Mouse (Mus musculus) intestine, postnatal 0 days (tissue): Measurements from ENCODE around the gene Vmn1r25. TPM values are rescaled to one million over a fixed set of nuclear protein-coding genes. Genes with fewer than 3 reads are reported as not detected.
"Not testable (repeated sequence)": the region's sequence is repeated elsewhere in the genome, so short reads cannot be mapped to it uniquely, and the experiment has no call there.

ENCODE experiments used
- ATAC-seq: fragments of 200-750 bp; cut with Nextera tagmentation; 2 replicates; pipeline ENCODE4 v1.8.0; 2017; ENCODE audit warnings: mild to moderate bottlenecking, moderate TSS enrichment, moderate library complexity
- H3K27ac ChIP-seq: fragments of 300-500 bp; sonication (generic); 2 replicates; pipeline ENCODE4 v1.5.1; 2014; ENCODE audit warnings: mild to moderate bottlenecking, low read depth, low read length, moderate library complexity
- H3K27me3 ChIP-seq: fragments of 300-500 bp; sonication (generic); replicated peaks from 2 replicates; pipeline ENCODE4 v1.6.1; 2014; ENCODE audit warnings: low read length, mixed read lengths; ENCODE audit not compliant: control insufficient read depth, insufficient read depth
- H3K36me3 ChIP-seq: fragments of 300-500 bp; sonication (generic); 2 replicates; pipeline ENCODE4 v1.6.1; 2014; ENCODE audit warnings: mild to moderate bottlenecking, moderate library complexity; ENCODE audit not compliant: control insufficient read depth, insufficient read depth
- H3K4me1 ChIP-seq: fragments of 300-500 bp; sonication (generic); replicated peaks from 2 replicates; pipeline ENCODE4 v1.6.1; 2014; ENCODE audit warnings: antibody characterized with exemption, low read length, mixed read lengths; ENCODE audit not compliant: control insufficient read depth, insufficient read depth
- H3K4me2 ChIP-seq: fragments of 300-500 bp; sonication (generic); replicated peaks from 2 replicates; pipeline ENCODE4 v1.6.1; 2014; ENCODE audit warnings: low read depth, mild to moderate bottlenecking, moderate library complexity
- H3K4me3 ChIP-seq: fragments of 300-500 bp; sonication (generic); 2 replicates; pipeline ENCODE4 v1.5.1; 2014; ENCODE audit warnings: low read depth, low read length
- H3K9ac ChIP-seq: fragments of 300-500 bp; sonication (generic); 2 replicates; pipeline ENCODE4 v1.6.1; 2014; ENCODE audit warnings: mild to moderate bottlenecking, low read depth, low read length
- H3K9me3 ChIP-seq: fragments of 300-500 bp; sonication (generic); 2 replicates; pipeline ENCODE4 v1.6.1; 2016; ENCODE audit warnings: mixed run types; ENCODE audit not compliant: control insufficient read depth
- CTCF ChIP-seq: sonication (generic); IDR thresholded peaks from 2 replicates; pipeline ENCODE4 v1.5.1; 2016; ENCODE audit warnings: low read depth, mild to moderate bottlenecking, control low read depth, antibody characterized with exemption, moderate library complexity
- whole genome bisulfite sequencing: fragments of 180-500 bp; shearing (Covaris S2); extraction: QIAGEN DNeasy Blood & Tissue Kit; methylation state at CpG from one replicate; pipeline ENCODE4 v1.1.7; 2014; 5-methylcytosine and 5-hydroxymethylcytosine counted together
- polyA plus RNA-seq: library from polyadenylated mRNA; unstranded; fragments of >200 nt; fragmentation: Nextera tagmentation; extraction: Ambion mirVana; gene quantifications from 2 replicates; pipeline ENCODE4 v1.2.1, GENCODE M21; 2015

The Vmn1r25 gene
- not detected in 2 replicates for polyA plus RNA-seq

- H3K4me1 ChIP-seq, result no peaks in the 10 kb centered on the region
- no peaks in the 10 kb centered on the region for H3K9me3 ChIP-seq
- H3K9ac ChIP-seq, result no peak within 1 kb of the TSS
- no peak within 1 kb of the TSS for H3K4me2 ChIP-seq
- 59% methylated on average over 3 of the region's 3 CpGs for WGBS
- H3K27ac ChIP-seq, result no peak within 1 kb of the TSS
- H3K27me3 ChIP-seq, result no peaks in the 10 kb centered on the region
- no peak for TF ChIP-seq CTCF
- H3K36me3 ChIP-seq, result no peaks in the 10 kb centered on the region
- ATAC-seq, result no peak
- H3K4me3 ChIP-seq, result no peak within 1 kb of the TSS
Observed at GRCm38 (mm10) chr6:57980710-57981109, at the start of gene Vmn1r25. TSS of gene Vmn1r25 (minus strand) at chr6:57980810.

GRCm38 (mm10) chr6:58017478-58017877 lies 36.9 kb upstream of the Vmn1r25 start:
- H3K4me3 ChIP-seq, H3K9me3 ChIP-seq, H3K27ac ChIP-seq, H3K36me3 ChIP-seq, ATAC-seq, H3K4me1 ChIP-seq, H3K9ac ChIP-seq, H3K4me2 ChIP-seq, H3K27me3 ChIP-seq: not testable (repeated sequence)
- WGBS, result 90% methylated on average over 21 of the region's 21 CpGs

- Histone ChIP-seq H3K4me3 (no peak within 1 kb of the TSS), H3K9ac (no peak within 1 kb of the TSS), H3K27ac (no peak within 1 kb of the TSS), H3K27me3 (no peaks in the 10 kb centered on the region), H3K9me3 (no peaks in the 10 kb centered on the region), H3K4me2 (no peak within 1 kb of the TSS), H3K4me1 (no peaks in the 10 kb centered on the region), H3K36me3 (no peaks in the 10 kb centered on the region)
- no peak for ATAC-seq
- no peak for TF ChIP-seq CTCF
- WGBS, result 87% methylated on average over 1 of the region's 1 CpGs
Observed at GRCm38 (mm10) chr6:58015059-58015458, 34.4 kb upstream of the Vmn1r25 start, which contains the start of gene Vmn1r26. TSS of gene Vmn1r26 (minus strand) at chr6:58015159.

- H3K27ac ChIP-seq, H3K9ac ChIP-seq, H3K9me3 ChIP-seq, H3K4me1 ChIP-seq, H3K4me2 ChIP-seq, ATAC-seq, H3K4me3 ChIP-seq, H3K27me3 ChIP-seq, H3K36me3 ChIP-seq: not testable (repeated sequence)
- WGBS, result 67% methylated on average over 1 of the region's 1 CpGs
Observed at GRCm38 (mm10) chr6:57961403-57961802, 19.2 kb downstream of the Vmn1r25 start, which contains the start of gene Vmn1r24. TSS of gene Vmn1r24 (minus strand) at chr6:57961503.

Other genes starting within 250 kb of the Vmn1r25 start
- gene Vopp1, start 155.7 kb downstream of the Vmn1r25 start, polyA plus RNA-seq, result 11.2 and 11.9 TPM in 2 replicates
- not detected in 2 replicates for gene Vmn1r21, start 130.5 kb downstream of the Vmn1r25 start, polyA plus RNA-seq
- not detected in 2 replicates for gene Vmn1r22, start 72.8 kb downstream of the Vmn1r25 start, polyA plus RNA-seq
- gene Vmn1r23, start 54.0 kb downstream of the Vmn1r25 start, polyA plus RNA-seq, result not detected in 2 replicates
- not detected in 2 replicates for gene Vmn1r24, start 19.3 kb downstream of the Vmn1r25 start, polyA plus RNA-seq
- not detected in 2 replicates for gene Vmn1r26, start 34.3 kb upstream of the Vmn1r25 start, polyA plus RNA-seq
- not detected in 2 replicates for gene Vmn1r27, start 238.0 kb upstream of the Vmn1r25 start, polyA plus RNA-seq